Mouse (Mus musculus): ENCODE data around the gene Dis3. TPM values are rescaled to one million over a fixed set of nuclear protein-coding genes. Genes with fewer than 3 reads are reported as not detected.

Dis3 gene
- polyA plus RNA-seq, 1 experiment from 2014 or later: 28.5 TPM

DNA sequence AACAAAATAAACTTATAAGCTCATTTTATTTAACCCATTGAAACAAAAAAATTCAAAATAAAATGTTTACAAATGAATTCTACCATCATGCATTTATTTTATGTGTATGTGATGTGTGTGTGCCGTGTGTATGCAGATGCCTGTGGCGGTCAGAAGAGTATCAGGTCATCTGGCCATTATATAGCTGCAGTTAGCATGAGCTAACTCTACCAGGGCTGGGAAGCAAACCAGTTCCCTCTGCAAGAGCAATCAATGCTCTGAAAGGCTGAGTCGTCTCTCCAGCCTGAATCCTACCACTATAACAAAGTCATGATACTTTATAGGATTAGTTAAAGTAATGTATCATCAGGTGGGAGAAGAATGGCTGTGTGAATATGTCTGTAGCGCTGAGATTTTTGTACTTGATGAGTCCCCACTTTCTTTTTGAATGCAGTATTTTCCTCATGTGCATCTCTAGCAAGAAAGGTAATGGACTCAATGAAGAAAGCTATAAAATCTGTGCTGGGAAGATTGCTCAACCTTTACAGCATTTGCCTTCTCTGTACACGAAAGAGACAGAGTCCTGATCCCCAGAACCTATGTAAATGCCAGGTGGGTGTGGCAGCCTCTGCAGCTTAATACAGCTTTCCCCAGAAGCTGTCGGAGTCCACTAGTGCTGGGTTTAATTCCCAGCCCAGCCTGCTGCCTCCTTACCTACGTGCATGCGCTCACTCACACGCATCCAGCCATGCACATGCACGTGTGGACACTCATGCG, 22.2 kb upstream of the Dis3 start:
- Histone ChIP-seq H3K4me1 (no peaks in the 10 kb centered on the region), H3K27ac (replicated peaks) (no peak overlapping the region), H3K27me3 (no peaks in the 10 kb centered on the region), H3K36me3 (peaks cover 5% of the 10 kb centered on the region), H3K9me3 (no peaks in the 10 kb centered on the region), H3K4me2 (replicated peaks) (no peak overlapping the region), H3K9ac (replicated peaks) (no peak overlapping the region), H3K4me3 (no peak overlapping the region)
- 91% methylated on average over 11 of the region's 11 CpGs for WGBS
- no peak for ATAC-seq (replicated peaks)

DNA sequence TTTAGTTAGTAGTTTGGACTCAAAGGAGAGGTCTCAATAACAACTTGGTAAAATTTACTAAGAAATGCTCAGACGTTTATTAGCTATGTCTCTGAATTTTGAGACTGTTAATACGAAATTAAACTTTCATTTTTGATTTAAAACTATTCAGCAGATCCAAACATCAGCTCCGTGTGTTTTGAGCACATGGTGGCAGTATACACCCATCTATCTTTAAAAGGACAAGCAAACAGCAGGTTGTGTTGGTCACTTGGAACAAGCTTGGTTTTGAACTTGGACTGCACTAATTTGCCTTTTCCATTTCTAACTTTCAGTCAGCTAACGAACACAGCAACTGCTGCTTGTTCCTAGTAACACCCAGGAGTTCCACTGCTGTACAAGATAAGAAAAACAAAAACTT, 18.0 kb upstream of the Dis3 start:
- ATAC-seq (replicated peaks): no peak
- Histone ChIP-seq H3K9me3 (no peaks in the 10 kb centered on the region), H3K4me2 (replicated peaks) (no peak overlapping the region), H3K4me1 (no peaks in the 10 kb centered on the region), H3K4me3 (no peak overlapping the region), H3K9ac (replicated peaks) (no peak overlapping the region), H3K27me3 (no peaks in the 10 kb centered on the region), H3K27ac (replicated peaks) (no peak overlapping the region), H3K36me3 (peaks cover 27% of the 10 kb centered on the region)
- WGBS: 84% methylated on average over 4 of the region's 4 CpGs

DNA sequence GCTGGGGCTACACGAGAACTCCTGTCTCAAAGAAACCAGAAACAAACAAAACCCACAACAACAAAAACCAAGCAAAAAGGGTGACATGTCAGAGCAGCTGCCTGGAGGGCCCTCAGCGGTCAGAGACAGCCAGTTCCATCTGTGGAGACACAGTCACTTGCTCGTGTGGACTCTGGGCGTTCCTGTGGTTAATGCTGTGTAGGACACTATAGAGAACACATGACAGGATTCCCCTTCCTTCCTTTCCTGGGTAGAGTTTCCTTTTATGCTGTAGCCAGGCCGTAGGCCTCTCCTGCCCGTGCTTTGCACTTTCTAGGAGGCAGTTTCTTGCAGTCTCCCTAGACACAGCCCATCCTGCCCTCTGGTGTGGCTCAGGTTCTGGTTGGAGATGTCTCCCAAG, 9.2 kb upstream of the Dis3 start:
- Histone ChIP-seq H3K4me2 (replicated peaks) (no peak overlapping the region), H3K4me3 (no peak overlapping the region), H3K27ac (replicated peaks) (no peak overlapping the region), H3K9me3 (no peaks in the 10 kb centered on the region), H3K9ac (replicated peaks) (no peak overlapping the region), H3K36me3 (peaks cover 79% of the 10 kb centered on the region), H3K4me1 (no peaks in the 10 kb centered on the region), H3K27me3 (no peaks in the 10 kb centered on the region)
- no peak for ATAC-seq (replicated peaks)
- WGBS: 92% methylated on average over 6 of the region's 6 CpGs

DNA sequence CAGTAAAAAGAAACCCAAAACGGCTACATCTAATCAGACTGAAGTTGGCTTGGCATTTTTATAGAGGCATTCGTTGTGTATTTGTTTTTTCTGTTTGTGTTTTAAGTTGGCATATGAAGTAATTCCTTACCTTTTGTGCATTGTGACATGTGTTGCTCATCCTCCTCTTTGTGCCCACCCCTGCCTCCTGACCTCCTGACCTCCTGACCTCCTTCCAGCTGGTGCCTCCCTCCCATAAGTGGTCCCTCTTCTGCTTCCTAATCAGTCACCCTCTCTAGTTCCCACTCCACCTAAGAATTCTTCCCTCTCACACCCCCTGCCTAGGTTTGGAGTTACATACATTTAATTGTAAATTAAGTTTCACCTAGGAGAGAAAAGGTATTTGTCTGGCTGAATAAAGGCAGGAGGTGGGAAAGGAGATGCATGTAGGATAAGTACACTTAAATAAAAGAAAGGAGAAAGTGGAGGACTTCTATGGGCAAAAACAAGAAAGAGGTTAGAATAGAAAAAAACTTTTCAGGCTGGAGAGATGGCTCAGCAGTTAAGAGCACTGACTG, 8.1 kb upstream of the Dis3 start:
- H3K9me3 ChIP-seq: no peaks in the 10 kb centered on the region
- no peaks in the 10 kb centered on the region for H3K27me3 ChIP-seq
- 94% methylated on average over 2 of the region's 2 CpGs for WGBS
- no peak overlapping the region for H3K4me2 ChIP-seq (replicated peaks)
- no peaks in the 10 kb centered on the region for H3K4me1 ChIP-seq
- H3K36me3 ChIP-seq: peaks cover 70% of the 10 kb centered on the region
- no peak for ATAC-seq (replicated peaks)
- no peak overlapping the region for H3K9ac ChIP-seq (replicated peaks)
- H3K27ac ChIP-seq (replicated peaks): no peak overlapping the region
- H3K4me3 ChIP-seq: no peak overlapping the region

GRCm38 (mm10) chr14:99106671-99107070, 7.1 kb upstream of the Dis3 start:
- Histone ChIP-seq H3K4me2 (replicated peaks) (no peak overlapping the region), H3K9me3 (no peaks in the 10 kb centered on the region), H3K27ac (replicated peaks) (no peak overlapping the region), H3K9ac (replicated peaks) (no peak overlapping the region), H3K36me3 (peaks cover 61% of the 10 kb centered on the region), H3K4me3 (no peak overlapping the region), H3K4me1 (no peaks in the 10 kb centered on the region), H3K27me3 (no peaks in the 10 kb centered on the region)
- ATAC-seq (replicated peaks): no peak
- 90% methylated on average over 2 of the region's 2 CpGs for WGBS

DNA sequence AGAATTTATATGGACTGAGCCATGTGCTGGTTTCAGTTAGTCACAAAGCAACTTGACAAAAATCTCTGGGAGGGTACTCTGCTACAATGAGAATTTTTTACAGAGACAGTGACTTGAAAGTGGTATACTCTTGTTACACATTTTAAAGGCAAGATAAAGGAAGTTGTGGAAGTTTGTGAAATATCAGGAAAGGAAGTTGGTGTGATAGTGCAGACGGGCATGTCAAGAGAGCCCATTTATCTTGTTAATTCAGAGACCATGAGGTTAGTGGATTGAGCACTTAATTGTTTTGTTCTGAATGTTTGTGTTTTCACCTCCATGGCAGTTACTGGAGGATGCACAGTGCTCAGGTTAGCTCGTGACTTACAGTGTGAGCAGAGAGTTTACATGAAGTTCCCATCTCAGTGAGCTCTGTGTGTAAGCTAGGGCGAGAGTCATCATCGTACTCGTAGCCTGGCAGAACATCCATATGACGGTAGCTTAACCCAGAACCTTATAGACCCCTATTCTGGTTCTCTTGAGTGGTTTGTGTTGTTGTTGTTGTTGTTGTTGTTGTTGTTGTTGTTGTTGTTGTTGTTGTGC, 5.1 kb upstream of the Dis3 start:
- peaks cover 11% of the 10 kb centered on the region for H3K4me1 ChIP-seq
- H3K27me3 ChIP-seq: no peaks in the 10 kb centered on the region
- no peaks in the 10 kb centered on the region for H3K9me3 ChIP-seq
- no peak overlapping the region for H3K4me3 ChIP-seq
- no peak for ATAC-seq (replicated peaks)
- H3K27ac ChIP-seq (replicated peaks): no peak overlapping the region
- 92% methylated on average over 6 of the region's 6 CpGs for WGBS
- peaks cover 45% of the 10 kb centered on the region for H3K36me3 ChIP-seq
- H3K4me2 ChIP-seq (replicated peaks): no peak overlapping the region
- H3K9ac ChIP-seq (replicated peaks): no peak overlapping the region

GRCm38 (mm10) chr14:99103050-99103449, 3.5 kb upstream of the Dis3 start:
- peaks cover 32% of the 10 kb centered on the region for H3K36me3 ChIP-seq
- H3K4me2 ChIP-seq (replicated peaks): no peak overlapping the region
- WGBS: 94% methylated on average over 4 of the region's 4 CpGs
- ATAC-seq (replicated peaks): no peak
- no peaks in the 10 kb centered on the region for H3K27me3 ChIP-seq
- H3K9me3 ChIP-seq: no peaks in the 10 kb centered on the region
- H3K27ac ChIP-seq (replicated peaks): no peak overlapping the region
- H3K9ac ChIP-seq (replicated peaks): no peak overlapping the region
- H3K4me1 ChIP-seq: peaks cover 19% of the 10 kb centered on the region
- no peak overlapping the region for H3K4me3 ChIP-seq

GRCm38 (mm10) chr14:99099967-99100587, 507 bp upstream of the Dis3 start:
- peaks cover 19% of the 10 kb centered on the region for H3K4me1 ChIP-seq
- peak overlapping the region; percentile 58 for H3K4me2 ChIP-seq (replicated peaks)
- 8% methylated on average over 20 of the region's 20 CpGs for WGBS
- peak overlapping the region; percentile 51 for H3K27ac ChIP-seq (replicated peaks)
- peak overlapping the region; percentile 70 for H3K9ac ChIP-seq (replicated peaks)
- peaks cover 34% of the 10 kb centered on the region for H3K36me3 ChIP-seq
- H3K4me3 ChIP-seq: peak overlapping the region; percentile 99
- no peaks in the 10 kb centered on the region for H3K27me3 ChIP-seq
- no peaks in the 10 kb centered on the region for H3K9me3 ChIP-seq
- ATAC-seq (replicated peaks): peak; percentile 1; the same call in 1 of the 2 replicates

DNA sequence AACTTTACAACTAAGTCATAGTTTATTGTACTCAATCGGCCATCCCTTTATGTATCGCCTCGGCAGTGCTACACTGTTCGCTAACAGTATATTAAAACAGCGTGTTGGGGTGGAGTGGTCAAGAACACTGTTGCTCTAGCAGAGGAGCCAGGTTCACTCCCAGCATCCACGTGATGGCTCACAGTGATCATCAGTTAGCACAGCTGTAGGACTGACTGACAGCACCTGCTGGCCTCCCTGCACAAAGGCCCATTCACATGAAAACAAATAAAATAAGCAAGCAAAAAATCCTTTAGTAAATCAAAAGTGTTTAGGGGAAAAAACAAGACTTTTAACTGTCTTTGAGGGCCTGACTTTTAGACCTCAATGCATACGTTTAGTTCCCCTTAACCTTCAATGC, 10.6 kb downstream of the Dis3 start:
- no peak overlapping the region for H3K4me2 ChIP-seq (replicated peaks)
- H3K9me3 ChIP-seq: no peaks in the 10 kb centered on the region
- H3K4me3 ChIP-seq: no peak overlapping the region
- no peak overlapping the region for H3K27ac ChIP-seq (replicated peaks)
- no peaks in the 10 kb centered on the region for H3K4me1 ChIP-seq
- peaks cover 73% of the 10 kb centered on the region for H3K36me3 ChIP-seq
- ATAC-seq (replicated peaks): no peak
- H3K27me3 ChIP-seq: no peaks in the 10 kb centered on the region
- WGBS: 93% methylated on average over 7 of the region's 7 CpGs
- H3K9ac ChIP-seq (replicated peaks): no peak overlapping the region

- no peak overlapping the region for H3K9ac ChIP-seq (replicated peaks)
- no peak for ATAC-seq (replicated peaks)
- no peaks in the 10 kb centered on the region for H3K27me3 ChIP-seq
- no peaks in the 10 kb centered on the region for H3K4me1 ChIP-seq
- H3K4me3 ChIP-seq: no peak overlapping the region
- no peaks in the 10 kb centered on the region for H3K9me3 ChIP-seq
- peaks cover 17% of the 10 kb centered on the region for H3K36me3 ChIP-seq
- no peak overlapping the region for H3K27ac ChIP-seq (replicated peaks)
- no peak overlapping the region for H3K4me2 ChIP-seq (replicated peaks)
- 91% methylated on average over 4 of the region's 4 CpGs for WGBS
Observed at GRCm38 (mm10) chr14:99071146-99071545, 28.4 kb downstream of the Dis3 start.

DNA sequence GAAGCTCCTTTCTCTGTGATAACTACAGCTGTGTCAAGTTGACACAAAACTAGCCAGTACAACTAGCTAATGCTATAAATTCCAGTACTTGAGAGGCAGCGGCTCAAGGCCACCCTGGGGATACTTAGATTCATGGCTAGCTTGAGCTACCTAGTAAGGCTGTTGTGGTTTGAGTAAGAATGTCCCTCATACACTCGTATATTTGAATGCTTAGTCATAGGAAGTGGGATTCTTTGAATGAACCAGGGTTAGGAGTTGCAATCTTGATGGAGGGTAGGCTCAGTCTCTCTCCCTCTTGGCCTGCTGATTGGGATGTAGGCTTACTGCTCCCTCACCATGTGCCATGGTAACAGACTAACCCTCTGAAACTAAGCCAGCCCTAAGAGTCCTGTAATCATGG, 36.5 kb downstream of the Dis3 start:
- WGBS: 93% methylated on average over 2 of the region's 2 CpGs
- Histone ChIP-seq H3K9ac (replicated peaks) (no peak overlapping the region), H3K27ac (replicated peaks) (no peak overlapping the region), H3K9me3 (no peaks in the 10 kb centered on the region), H3K4me1 (no peaks in the 10 kb centered on the region), H3K4me2 (replicated peaks) (no peak overlapping the region), H3K36me3 (0 out of 2 replicates have a peak, but pooled peaks cover 5% of the 10 kb centered on the region), H3K4me3 (no peak overlapping the region), H3K27me3 (no peaks in the 10 kb centered on the region)
- ATAC-seq (replicated peaks): no peak

- Histone ChIP-seq H3K4me3 (peak overlapping the region; percentile 20), H3K36me3 (0 out of 2 replicates have a peak, but pooled peaks cover 5% of the 10 kb centered on the region), H3K4me1 (no peaks in the 10 kb centered on the region), H3K9me3 (no peaks in the 10 kb centered on the region), H3K4me2 (replicated peaks) (peak overlapping the region; percentile 35), H3K27me3 (no peaks in the 10 kb centered on the region), H3K27ac (replicated peaks) (0 out of 2 replicates have a peak overlapping the region, but pooled peaks have one; percentile 40), H3K9ac (replicated peaks) (0 out of 2 replicates have a peak overlapping the region, but pooled peaks have one; percentile 28)
- peak; percentile 72; the same call in 1 of the 2 replicates for ATAC-seq (replicated peaks)
- 80% methylated on average over 12 of the region's 12 CpGs for WGBS
Observed at GRCm38 (mm10) chr14:99060616-99061015, 39.0 kb downstream of the Dis3 start.

Data from forebrain, embryonic 15.5 days (tissue).